Mouse (Mus musculus): Measurements from ENCODE around the gene St8sia1. TPM values are rescaled to one million over a fixed set of nuclear protein-coding genes. Genes with fewer than 3 reads are reported as not detected.
A peak's percentile ranks its signal among the peaks of the same experiment; 100 is the strongest.

The St8sia1 gene
- polyA plus RNA-seq, 1 experiment from 2014 or later, result 1.4 TPM

DNA sequence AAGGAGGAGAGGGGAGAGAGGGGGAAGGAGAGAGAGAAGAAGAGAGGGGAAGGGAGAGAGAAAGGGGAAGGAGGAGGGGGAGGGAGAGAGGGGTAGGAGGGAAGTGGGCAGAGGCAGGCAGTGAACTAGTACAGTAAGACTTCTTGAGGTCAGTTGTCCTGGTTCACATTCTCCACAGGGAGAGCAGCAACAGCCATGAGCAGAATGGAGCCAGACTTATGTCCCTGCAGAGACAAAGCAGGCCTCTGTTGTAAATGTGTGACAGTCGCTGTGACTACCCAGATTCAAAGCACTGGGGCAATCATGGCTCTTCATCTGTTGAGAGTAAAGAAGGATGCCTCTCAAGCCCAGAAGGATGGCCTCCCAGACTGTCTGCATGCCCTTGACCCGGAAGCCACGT, 132.5 kb downstream of the St8sia1 start:
- Histone ChIP-seq H3K4me1 (ENCODE audit: control insufficient read depth, insufficient read depth, low read length) (no peaks in the 10 kb centered on the region), H3K27ac (ENCODE audit: low read length) (no peak overlapping the region), H3K36me3 (ENCODE audit: control insufficient read depth, insufficient read depth, low read length) (no peaks in the 10 kb centered on the region), H3K9ac (ENCODE audit: low read depth, low read length) (no peak overlapping the region), H3K4me3 (ENCODE audit: low read length) (no peak overlapping the region), H3K27me3 (replicated peaks; ENCODE audit: control insufficient read depth, insufficient read depth, low read length) (no peaks in the 10 kb centered on the region), H3K9me3 (ENCODE audit: control insufficient read depth, low read length) (no peaks in the 10 kb centered on the region), H3K4me2 (ENCODE audit: low read depth, low read length) (no peak overlapping the region)
- WGBS, result 69% methylated on average over 3 of the region's 3 CpGs
- no peak for ATAC-seq

DNA sequence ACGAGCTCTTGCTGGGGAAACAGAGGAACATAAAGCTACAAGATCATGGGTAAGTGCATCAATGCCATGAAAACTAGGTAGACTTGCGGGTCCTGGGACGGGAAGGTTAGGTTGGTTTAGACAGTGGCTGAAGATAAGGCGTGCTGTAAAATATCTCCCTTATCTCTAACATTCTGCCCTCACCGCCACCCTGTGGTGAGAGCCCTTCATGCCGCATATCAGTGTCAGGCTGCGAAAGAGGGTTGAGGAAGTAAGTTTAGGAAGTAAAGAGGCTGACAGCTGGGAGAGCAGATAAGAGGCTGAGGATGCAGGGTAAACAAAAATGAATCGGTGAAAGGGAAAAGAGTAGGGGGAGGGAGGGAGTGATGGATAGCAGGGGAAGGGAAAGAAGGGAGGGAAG, 133.0 kb downstream of the St8sia1 start:
- WGBS, result 26% methylated on average over 8 of the region's 8 CpGs
- no peaks in the 10 kb centered on the region for H3K27me3 ChIP-seq (replicated peaks; ENCODE audit: control insufficient read depth, insufficient read depth, low read length)
- peak; percentile 42; the same call in 1 of the 2 replicates for ATAC-seq
- no peaks in the 10 kb centered on the region for H3K36me3 ChIP-seq (ENCODE audit: control insufficient read depth, insufficient read depth, low read length)
- H3K4me1 ChIP-seq (ENCODE audit: control insufficient read depth, insufficient read depth, low read length), result no peaks in the 10 kb centered on the region
- no peaks in the 10 kb centered on the region for H3K9me3 ChIP-seq (ENCODE audit: control insufficient read depth, low read length)
- no peak overlapping the region for H3K27ac ChIP-seq (ENCODE audit: low read length)
- H3K4me3 ChIP-seq (ENCODE audit: low read length), result no peak overlapping the region
- no peak overlapping the region for H3K4me2 ChIP-seq (ENCODE audit: low read depth, low read length)
- H3K9ac ChIP-seq (ENCODE audit: low read depth, low read length), result no peak overlapping the region

DNA sequence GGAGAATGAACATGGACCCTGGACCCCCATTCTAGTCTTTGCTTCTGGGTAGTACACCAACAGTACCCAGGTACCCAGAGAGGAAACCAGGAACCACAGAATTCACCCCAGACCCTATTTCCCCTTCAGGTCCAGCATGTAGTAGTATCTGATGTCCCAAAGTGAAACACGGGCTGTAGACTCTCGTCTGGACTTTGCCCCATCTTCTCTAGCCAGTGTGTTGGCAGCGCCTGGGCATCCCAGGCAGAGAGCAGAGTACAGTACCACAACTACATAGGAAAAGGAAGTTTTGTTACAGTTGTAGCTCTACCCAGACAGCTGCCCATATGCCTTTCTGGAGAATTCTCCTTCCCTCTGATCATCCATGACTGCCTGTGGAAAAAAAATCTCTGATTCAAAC, 134.0 kb downstream of the St8sia1 start:
- H3K27me3 ChIP-seq (replicated peaks; ENCODE audit: control insufficient read depth, insufficient read depth, low read length), result no peaks in the 10 kb centered on the region
- no peak for ATAC-seq

DNA sequence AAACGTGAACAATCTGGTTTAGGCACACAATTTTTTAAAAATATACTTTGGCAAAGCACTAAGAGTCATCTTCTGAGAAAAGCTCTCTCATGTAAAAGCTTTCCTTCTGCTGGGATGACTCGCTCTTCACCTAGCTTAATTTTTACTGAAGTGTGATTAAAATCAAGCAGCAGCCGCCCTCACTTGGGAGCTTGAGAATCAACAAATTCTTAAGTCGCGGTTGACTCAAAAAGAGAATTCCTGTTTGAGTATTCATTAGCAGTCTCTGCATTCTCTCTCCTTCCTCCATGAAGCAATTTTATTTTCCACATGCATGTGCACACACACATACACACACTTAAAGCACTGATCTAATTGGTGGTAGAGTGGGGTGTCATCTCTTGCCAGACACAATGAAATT, 138.8 kb downstream of the St8sia1 start:
- no peak for ATAC-seq
- Histone ChIP-seq H3K4me3 (ENCODE audit: low read length) (no peak overlapping the region), H3K4me2 (ENCODE audit: low read depth, low read length) (no peak overlapping the region), H3K27ac (ENCODE audit: low read length) (no peak overlapping the region), H3K9ac (ENCODE audit: low read depth, low read length) (no peak overlapping the region), H3K9me3 (ENCODE audit: control insufficient read depth, low read length) (no peaks in the 10 kb centered on the region), H3K27me3 (replicated peaks; ENCODE audit: control insufficient read depth, insufficient read depth, low read length) (no peaks in the 10 kb centered on the region), H3K36me3 (ENCODE audit: control insufficient read depth, insufficient read depth, low read length) (no peaks in the 10 kb centered on the region), H3K4me1 (ENCODE audit: control insufficient read depth, insufficient read depth, low read length) (no peaks in the 10 kb centered on the region)
- 80% methylated on average over 5 of the region's 5 CpGs for WGBS

More for the DNA sequence above, 134.0 kb downstream of the St8sia1 start:
- Histone ChIP-seq H3K36me3 (ENCODE audit: control insufficient read depth, insufficient read depth, low read length) (no peaks in the 10 kb centered on the region), H3K4me1 (ENCODE audit: control insufficient read depth, insufficient read depth, low read length) (no peaks in the 10 kb centered on the region), H3K27ac (ENCODE audit: low read length) (no peak overlapping the region), H3K4me2 (ENCODE audit: low read depth, low read length) (no peak overlapping the region), H3K4me3 (ENCODE audit: low read length) (no peak overlapping the region), H3K9ac (ENCODE audit: low read depth, low read length) (no peak overlapping the region), H3K9me3 (ENCODE audit: control insufficient read depth, low read length) (no peaks in the 10 kb centered on the region)
- 89% methylated on average over 3 of the region's 3 CpGs for WGBS

DNA sequence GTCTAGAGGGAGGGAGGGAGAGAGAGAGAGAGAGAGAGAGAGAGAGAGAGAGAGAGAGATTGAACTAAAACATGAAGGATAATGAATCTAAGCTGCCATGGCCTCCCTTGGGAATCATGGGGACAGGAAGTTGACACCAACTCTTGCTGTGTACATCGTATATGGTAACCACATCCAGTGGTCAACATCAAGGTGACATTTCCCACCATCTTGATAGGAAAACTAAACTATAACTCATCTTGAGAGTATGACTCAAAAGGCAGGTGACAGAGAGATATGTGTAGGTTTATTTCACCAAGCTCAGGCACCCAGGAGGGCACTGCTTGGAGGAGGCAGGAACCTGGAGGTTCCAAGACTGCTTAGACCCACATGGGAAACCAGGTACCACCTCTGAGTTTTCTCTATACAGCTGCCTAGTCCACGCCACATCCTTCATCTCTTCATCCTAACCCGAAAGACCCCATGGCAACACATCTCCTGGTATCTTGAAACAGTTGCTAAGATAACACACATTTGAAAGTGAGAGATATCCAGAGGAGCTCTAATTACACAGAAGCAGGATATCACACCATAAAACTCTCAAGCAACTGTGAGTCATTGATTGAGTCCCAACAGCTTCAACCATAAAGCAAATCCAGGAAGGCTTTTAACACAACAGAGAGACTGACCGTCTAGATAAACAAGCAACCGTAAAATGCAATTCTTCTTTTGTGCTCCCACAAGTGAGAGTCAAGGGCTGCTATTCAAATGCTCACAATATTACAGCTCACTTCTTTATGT, 141.1 kb downstream of the St8sia1 start:
- H3K9me3 ChIP-seq (ENCODE audit: control insufficient read depth, low read length), result no peaks in the 10 kb centered on the region
- no peak overlapping the region for H3K27ac ChIP-seq (ENCODE audit: low read length)
- no peaks in the 10 kb centered on the region for H3K4me1 ChIP-seq (ENCODE audit: control insufficient read depth, insufficient read depth, low read length)
- H3K4me2 ChIP-seq (ENCODE audit: low read depth, low read length), result no peak overlapping the region
- H3K4me3 ChIP-seq (ENCODE audit: low read length), result no peak overlapping the region
- ATAC-seq, result no peak
- H3K27me3 ChIP-seq (replicated peaks; ENCODE audit: control insufficient read depth, insufficient read depth, low read length), result no peaks in the 10 kb centered on the region
- H3K9ac ChIP-seq (ENCODE audit: low read depth, low read length), result no peak overlapping the region
- no peaks in the 10 kb centered on the region for H3K36me3 ChIP-seq (ENCODE audit: control insufficient read depth, insufficient read depth, low read length)
- 44% methylated on average over 5 of the region's 5 CpGs for WGBS

DNA sequence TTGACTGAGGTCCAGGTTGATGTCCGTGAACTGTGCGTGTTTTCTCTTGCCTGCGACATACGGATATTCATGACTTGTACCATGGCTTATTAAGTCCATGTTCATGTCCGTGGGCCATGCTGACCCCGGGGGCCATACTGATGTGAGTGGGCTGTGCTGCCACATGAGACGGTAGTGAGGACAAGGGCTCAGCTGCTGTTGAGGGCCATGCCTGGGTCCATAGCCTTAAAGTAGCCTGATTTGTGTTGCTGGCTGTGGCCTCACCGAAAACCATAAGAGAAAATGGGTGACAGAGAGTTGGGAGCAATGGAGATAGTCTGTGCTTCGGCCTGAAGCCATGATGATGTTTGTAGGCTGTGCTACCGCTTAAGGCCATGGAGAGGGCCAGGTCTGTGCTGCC, 145.9 kb downstream of the St8sia1 start:
- Histone ChIP-seq H3K4me3 (ENCODE audit: low read length) (no peak overlapping the region), H3K9me3 (ENCODE audit: control insufficient read depth, low read length) (no peaks in the 10 kb centered on the region), H3K4me2 (ENCODE audit: low read depth, low read length) (no peak overlapping the region), H3K27ac (ENCODE audit: low read length) (no peak overlapping the region), H3K36me3 (ENCODE audit: control insufficient read depth, insufficient read depth, low read length) (no peaks in the 10 kb centered on the region), H3K9ac (ENCODE audit: low read depth, low read length) (no peak overlapping the region), H3K4me1 (ENCODE audit: control insufficient read depth, insufficient read depth, low read length) (peaks cover 6% of the 10 kb centered on the region; the same call in 1 of the 2 replicates), H3K27me3 (replicated peaks; ENCODE audit: control insufficient read depth, insufficient read depth, low read length) (no peaks in the 10 kb centered on the region)
- 93% methylated on average over 10 of the region's 10 CpGs for WGBS
- ATAC-seq, result no peak

DNA sequence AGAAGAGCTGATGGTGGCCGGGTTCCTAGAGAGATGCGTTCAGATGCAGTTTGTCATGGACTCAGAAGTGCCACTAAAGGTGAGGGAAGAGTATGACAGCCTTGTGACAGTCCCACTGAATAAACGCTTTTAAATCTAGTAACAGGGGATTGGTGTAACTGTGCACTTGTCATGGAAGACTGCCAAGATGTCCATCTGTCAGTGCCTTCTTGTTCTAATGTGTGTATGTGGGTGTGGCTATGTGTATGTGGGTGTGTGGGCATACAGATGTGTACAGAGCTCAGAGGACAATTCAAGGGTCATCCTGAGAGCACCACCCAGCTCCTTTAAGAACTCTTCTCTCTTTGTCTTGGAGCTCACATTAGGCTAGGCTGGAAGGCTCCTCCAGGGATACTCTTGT, 148.7 kb downstream of the St8sia1 start:
- H3K27me3 ChIP-seq (replicated peaks; ENCODE audit: control insufficient read depth, insufficient read depth, low read length), result no peaks in the 10 kb centered on the region
- no peak overlapping the region for H3K27ac ChIP-seq (ENCODE audit: low read length)
- no peak for ATAC-seq
- no peak overlapping the region for H3K4me3 ChIP-seq (ENCODE audit: low read length)
- H3K9ac ChIP-seq (ENCODE audit: low read depth, low read length), result no peak overlapping the region
- no peaks in the 10 kb centered on the region for H3K9me3 ChIP-seq (ENCODE audit: control insufficient read depth, low read length)
- peaks cover 6% of the 10 kb centered on the region; the same call in 1 of the 2 replicates for H3K4me1 ChIP-seq (ENCODE audit: control insufficient read depth, insufficient read depth, low read length)
- H3K36me3 ChIP-seq (ENCODE audit: control insufficient read depth, insufficient read depth, low read length), result no peaks in the 10 kb centered on the region
- no peak overlapping the region for H3K4me2 ChIP-seq (ENCODE audit: low read depth, low read length)
- 78% methylated on average over 3 of the region's 3 CpGs for WGBS

DNA sequence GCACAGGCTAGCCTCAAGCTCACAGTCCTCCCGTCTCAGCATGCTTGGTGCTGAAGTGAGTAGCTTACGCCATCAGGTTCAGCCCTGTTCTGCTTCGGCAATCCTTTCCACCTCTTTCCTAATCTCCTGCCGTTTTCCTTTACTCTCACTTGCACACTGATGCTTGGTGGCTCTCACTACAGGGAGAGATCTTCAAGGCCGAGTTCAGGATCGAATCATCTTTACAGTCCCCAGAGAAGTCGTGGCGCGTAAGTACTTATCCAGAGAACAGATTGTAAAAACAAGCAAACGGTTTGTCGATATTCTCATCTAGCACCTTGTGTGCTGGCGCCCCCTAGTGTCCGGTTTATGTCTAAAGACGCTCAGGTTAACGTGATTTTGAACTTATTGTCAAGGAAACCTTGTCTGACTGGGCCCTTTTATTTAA, 149.7 kb downstream of the St8sia1 start:
- WGBS, result 3% methylated on average over 15 of the region's 15 CpGs
- H3K9me3 ChIP-seq (ENCODE audit: control insufficient read depth, low read length), result no peaks in the 10 kb centered on the region
- H3K9ac ChIP-seq (ENCODE audit: low read depth, low read length), result peak overlapping the region; percentile 55
- peak overlapping the region; percentile 74 for H3K4me2 ChIP-seq (ENCODE audit: low read depth, low read length)
- H3K4me1 ChIP-seq (ENCODE audit: control insufficient read depth, insufficient read depth, low read length), result peaks cover 6% of the 10 kb centered on the region; the same call in 1 of the 2 replicates
- peak; percentile 69 for ATAC-seq
- H3K27me3 ChIP-seq (replicated peaks; ENCODE audit: control insufficient read depth, insufficient read depth, low read length), result no peaks in the 10 kb centered on the region
- no peaks in the 10 kb centered on the region for H3K36me3 ChIP-seq (ENCODE audit: control insufficient read depth, insufficient read depth, low read length)
- 0 out of 2 replicates have a peak overlapping the region, but pooled peaks have one; percentile 33 for H3K27ac ChIP-seq (ENCODE audit: low read length)
- peak overlapping the region; percentile 46 for H3K4me3 ChIP-seq (ENCODE audit: low read length)

DNA sequence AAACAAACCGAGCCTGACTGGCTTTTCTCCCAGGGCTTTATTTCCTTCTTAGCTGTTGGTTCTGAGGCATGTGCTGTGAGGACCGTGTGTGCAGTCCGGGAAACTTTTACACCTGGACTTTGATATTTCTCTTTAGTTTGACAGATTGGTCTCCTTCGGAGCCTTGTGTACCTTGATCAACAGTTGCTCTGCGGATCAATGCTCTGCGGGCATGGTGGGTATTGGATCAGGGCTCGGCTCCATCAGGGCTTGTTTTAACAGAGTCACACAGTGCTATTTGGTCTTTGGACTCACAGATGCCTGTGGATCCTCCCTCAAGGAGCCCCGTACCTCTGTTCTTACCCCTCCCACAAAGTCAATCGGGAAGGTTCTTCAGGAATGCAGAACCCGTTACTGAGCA, 150.2 kb downstream of the St8sia1 start:
- Histone ChIP-seq H3K9ac (ENCODE audit: low read depth, low read length) (0 out of 2 replicates have a peak overlapping the region, but pooled peaks have one; percentile 55), H3K9me3 (ENCODE audit: control insufficient read depth, low read length) (no peaks in the 10 kb centered on the region), H3K27ac (ENCODE audit: low read length) (no peak overlapping the region), H3K4me2 (ENCODE audit: low read depth, low read length) (peak overlapping the region; percentile 74), H3K27me3 (replicated peaks; ENCODE audit: control insufficient read depth, insufficient read depth, low read length) (no peaks in the 10 kb centered on the region), H3K36me3 (ENCODE audit: control insufficient read depth, insufficient read depth, low read length) (no peaks in the 10 kb centered on the region), H3K4me3 (ENCODE audit: low read length) (peak overlapping the region; percentile 46), H3K4me1 (ENCODE audit: control insufficient read depth, insufficient read depth, low read length) (peaks cover 6% of the 10 kb centered on the region; the same call in 1 of the 2 replicates)
- peak; percentile 73 for ATAC-seq
- 40% methylated on average over 10 of the region's 10 CpGs for WGBS

Measured in intestine, embryonic 16.5 days (tissue).